Mouse (Mus musculus) heart, embryonic 10.5 days (tissue): Measurements from ENCODE around the gene Mgat4d. TPM values are rescaled to one million over a fixed set of nuclear protein-coding genes. Genes with fewer than 3 reads are reported as not detected.
"Not testable (repeated sequence)": the region's sequence is repeated elsewhere in the genome, so short reads cannot be mapped to it uniquely, and the experiment has no call there.

Experiments used
- DNase-seq: peaks from one replicate; pipeline ENCODE4 v3.0.0-alpha.2; 2017; ENCODE audit warnings: low spot score
- H3K27ac ChIP-seq: fragments of 300-500 bp; sonication (generic); 2 replicates; pipeline ENCODE4 v1.5.1; 2016; ENCODE audit warnings: mild to moderate bottlenecking
- H3K27me3 ChIP-seq: fragments of 300-500 bp; sonication (generic); 2 replicates; pipeline ENCODE4 v1.6.1; 2016; ENCODE audit warnings: mild to moderate bottlenecking; ENCODE audit not compliant: poor library complexity, insufficient read depth, severe bottlenecking
- H3K36me3 ChIP-seq: fragments of 300-500 bp; sonication (generic); 2 replicates; pipeline ENCODE4 v1.6.1; 2016; ENCODE audit warnings: mild to moderate bottlenecking, moderate library complexity
- H3K4me1 ChIP-seq: fragments of 300-500 bp; sonication (generic); 2 replicates; pipeline ENCODE4 v1.6.1; 2016; ENCODE audit warnings: mild to moderate bottlenecking
- H3K4me3 ChIP-seq: fragments of 300-500 bp; sonication (generic); 2 replicates; pipeline ENCODE4 v1.5.1; 2016; ENCODE audit warnings: mild to moderate bottlenecking, moderate library complexity
- H3K9me3 ChIP-seq: fragments of 300-500 bp; sonication (generic); 2 replicates; pipeline ENCODE4 v1.6.1; 2016; ENCODE audit warnings: mild to moderate bottlenecking, moderate library complexity
- WGBS: fragments of 180-500 bp; shearing (Covaris S2); methylation state at CpG from one replicate; pipeline ENCODE4 v1.1.7; 2016; 5-methylcytosine and 5-hydroxymethylcytosine counted together
- polyA plus RNA-seq: library from polyadenylated mRNA; unstranded; fragments of >200 nt; fragmentation: Nextera tagmentation; extraction: Ambion mirVana; gene quantifications from 2 replicates; pipeline ENCODE4 v1.2.1, GENCODE M21; 2016

The Mgat4d gene
- not detected in 2 replicates for polyA plus RNA-seq

GRCm38 (mm10) chr8:83348263-83348662, at the start of gene Mgat4d:
TSS of gene Mgat4d (plus strand) at chr8:83348471.
- H3K27ac ChIP-seq: no peak within 1 kb of the TSS
- H3K4me1 ChIP-seq: no peaks in the 10 kb centered on the region
- H3K4me3 ChIP-seq: no peak within 1 kb of the TSS
- H3K27me3 ChIP-seq: peaks cover 12% of the 10 kb centered on the region
- H3K9me3 ChIP-seq: no peaks in the 10 kb centered on the region
- no peaks in the 10 kb centered on the region for H3K36me3 ChIP-seq
- no peak for DNase-seq
- 60% methylated on average over 18 of the region's 18 CpGs for WGBS

GRCm38 (mm10) chr8:83300135-83300534, 48.1 kb upstream of the Mgat4d start:
- H3K9me3 ChIP-seq: no peaks in the 10 kb centered on the region
- no peaks in the 10 kb centered on the region for H3K27me3 ChIP-seq
- H3K4me3 ChIP-seq: no peak overlapping the region
- 25% methylated on average over 1 of the region's 1 CpGs for WGBS
- DNase-seq: no peak
- no peaks in the 10 kb centered on the region for H3K36me3 ChIP-seq
- no peaks in the 10 kb centered on the region for H3K4me1 ChIP-seq
- H3K27ac ChIP-seq: no peak overlapping the region

DNA sequence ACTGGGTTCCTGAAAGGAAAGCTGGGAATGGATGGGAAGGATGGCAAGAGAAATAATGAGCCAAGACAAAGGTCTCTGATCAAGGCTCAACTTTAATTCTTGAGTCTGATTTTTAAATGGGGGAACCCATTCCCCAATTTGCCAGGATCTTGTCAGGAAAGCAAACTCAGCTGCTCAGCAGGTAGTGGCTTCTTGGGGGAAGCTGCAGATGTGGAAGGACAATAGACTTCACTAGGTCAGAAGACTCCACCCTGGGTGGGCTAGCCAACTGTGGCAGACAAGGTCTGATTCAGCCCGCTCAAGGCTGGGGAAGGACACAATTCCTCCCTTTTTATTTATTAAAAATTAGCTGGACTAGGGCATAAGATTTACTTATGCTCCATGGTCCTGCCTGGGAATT, 43.3 kb upstream of the Mgat4d start:
- no peaks in the 10 kb centered on the region for H3K36me3 ChIP-seq
- H3K9me3 ChIP-seq: no peaks in the 10 kb centered on the region
- H3K4me1 ChIP-seq: no peaks in the 10 kb centered on the region
- DNase-seq: no peak
- no peak overlapping the region for H3K27ac ChIP-seq
- no peaks in the 10 kb centered on the region for H3K27me3 ChIP-seq
- no peak overlapping the region for H3K4me3 ChIP-seq
- 87% methylated on average over 1 of the region's 1 CpGs for WGBS

GRCm38 (mm10) chr8:83309836-83310235, 38.4 kb upstream of the Mgat4d start:
- H3K27ac ChIP-seq: no peak overlapping the region
- WGBS: 88% methylated on average over 6 of the region's 6 CpGs

DNA sequence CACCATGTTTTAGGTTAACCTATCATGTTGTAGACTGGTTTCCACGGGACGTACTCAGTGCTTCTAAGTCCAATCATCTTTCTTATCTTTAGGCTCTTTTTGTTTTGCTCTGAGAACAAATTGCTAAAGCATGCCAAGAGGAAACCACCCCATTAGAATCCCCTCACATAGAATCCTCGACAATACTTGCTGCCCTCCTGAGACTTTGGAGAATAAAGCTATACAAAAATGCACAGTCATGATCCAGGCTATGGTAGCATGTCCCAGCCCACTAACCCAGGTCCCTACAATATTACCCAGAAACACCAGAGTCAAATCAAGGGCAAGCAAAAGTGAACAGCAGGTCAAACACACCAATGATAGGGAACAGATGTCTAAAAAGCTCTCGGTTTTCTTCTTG, 33.2 kb upstream of the Mgat4d start:
- 84% methylated on average over 4 of the region's 4 CpGs for WGBS
- H3K4me3 ChIP-seq, H3K9me3 ChIP-seq, H3K4me1 ChIP-seq, H3K27ac ChIP-seq, DNase-seq, H3K27me3 ChIP-seq: not testable (repeated sequence)
- peaks cover 36% of the 10 kb centered on the region for H3K36me3 ChIP-seq

More at GRCm38 (mm10) chr8:83309836-83310235, 38.4 kb upstream of the Mgat4d start:
- no peak overlapping the region for H3K4me3 ChIP-seq
- H3K4me1 ChIP-seq: no peaks in the 10 kb centered on the region
- DNase-seq: no peak
- H3K36me3 ChIP-seq: peaks cover 5% of the 10 kb centered on the region; the same call in 1 of the 2 replicates
- no peaks in the 10 kb centered on the region for H3K27me3 ChIP-seq
- no peaks in the 10 kb centered on the region for H3K9me3 ChIP-seq

DNA sequence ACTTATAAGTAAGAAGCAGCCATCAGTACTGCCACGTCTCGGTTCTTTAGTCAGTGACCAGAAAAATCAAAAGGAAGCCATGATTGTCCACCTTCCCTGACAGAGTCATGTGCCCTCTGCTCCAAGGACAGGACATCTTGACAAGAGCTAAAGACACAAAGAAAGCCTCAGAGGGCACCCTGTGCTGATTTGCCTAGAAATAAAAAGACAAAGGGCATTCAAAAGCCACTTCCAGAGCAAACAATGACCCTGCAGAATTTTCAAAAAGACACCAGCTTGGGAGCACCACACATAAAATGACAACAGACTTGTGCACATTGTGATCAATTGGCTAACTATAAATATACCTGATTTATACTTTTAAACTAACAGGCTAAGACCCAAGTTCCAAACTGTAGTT, 32.6 kb upstream of the Mgat4d start:
- peaks cover 40% of the 10 kb centered on the region for H3K36me3 ChIP-seq
- no peak for DNase-seq
- 89% methylated on average over 2 of the region's 2 CpGs for WGBS

GRCm38 (mm10) chr8:83320543-83320942, 27.7 kb upstream of the Mgat4d start:
- peaks cover 47% of the 10 kb centered on the region for H3K36me3 ChIP-seq
- WGBS: 72% methylated on average over 3 of the region's 3 CpGs

More for the DNA sequence above, 32.6 kb upstream of the Mgat4d start:
- H3K4me3 ChIP-seq: no peak overlapping the region
- no peaks in the 10 kb centered on the region for H3K27me3 ChIP-seq
- H3K4me1 ChIP-seq: no peaks in the 10 kb centered on the region
- no peaks in the 10 kb centered on the region for H3K9me3 ChIP-seq
- H3K27ac ChIP-seq: no peak overlapping the region

GRCm38 (mm10) chr8:83322374-83322773, 25.9 kb upstream of the Mgat4d start:
- 84% methylated on average over 6 of the region's 6 CpGs for WGBS
- H3K4me3 ChIP-seq: no peak overlapping the region
- peaks cover 37% of the 10 kb centered on the region for H3K36me3 ChIP-seq
- H3K27ac ChIP-seq: no peak overlapping the region; the same call in 1 of the 2 replicates
- H3K4me1 ChIP-seq: peaks cover 6% of the 10 kb centered on the region; the same call in 1 of the 2 replicates
- no peaks in the 10 kb centered on the region for H3K9me3 ChIP-seq
- no peak for DNase-seq
- no peaks in the 10 kb centered on the region for H3K27me3 ChIP-seq

More at GRCm38 (mm10) chr8:83320543-83320942, 27.7 kb upstream of the Mgat4d start:
- no peak for DNase-seq
- H3K27me3 ChIP-seq: no peaks in the 10 kb centered on the region
- peaks cover 6% of the 10 kb centered on the region; the same call in 1 of the 2 replicates for H3K4me1 ChIP-seq
- H3K4me3 ChIP-seq: no peak overlapping the region
- H3K9me3 ChIP-seq: no peaks in the 10 kb centered on the region
- no peak overlapping the region for H3K27ac ChIP-seq

DNA sequence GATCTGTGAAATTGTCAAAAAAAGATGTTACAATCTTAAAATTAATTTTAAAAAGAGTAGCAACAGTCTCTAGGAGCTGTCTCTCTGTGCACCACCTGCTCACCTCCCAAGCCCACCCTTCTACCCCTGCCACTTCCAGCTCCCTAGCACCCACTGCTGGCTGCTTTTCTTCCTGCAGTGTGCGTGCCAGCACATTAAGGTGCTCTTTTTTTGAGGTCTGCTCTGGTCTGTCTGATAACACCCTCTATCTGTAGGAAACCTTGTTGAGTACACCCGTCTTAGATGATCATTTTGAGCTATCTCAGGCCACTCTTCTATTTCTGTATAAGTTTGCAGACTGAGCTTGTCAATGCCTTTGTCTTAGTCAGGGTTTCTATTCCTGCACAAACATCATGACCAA, 25.2 kb upstream of the Mgat4d start:
- Histone ChIP-seq H3K27ac (no peak overlapping the region), H3K36me3 (peaks cover 38% of the 10 kb centered on the region), H3K27me3 (no peaks in the 10 kb centered on the region), H3K9me3 (no peaks in the 10 kb centered on the region), H3K4me3 (no peak overlapping the region), H3K4me1 (peaks cover 6% of the 10 kb centered on the region; the same call in 1 of the 2 replicates)
- no peak for DNase-seq
- 68% methylated on average over 2 of the region's 2 CpGs for WGBS

- DNase-seq: no peak
- Histone ChIP-seq H3K36me3 (peaks cover 17% of the 10 kb centered on the region), H3K4me3 (no peak overlapping the region), H3K27me3 (no peaks in the 10 kb centered on the region), H3K4me1 (no peaks in the 10 kb centered on the region), H3K27ac (no peak overlapping the region), H3K9me3 (no peaks in the 10 kb centered on the region)
- WGBS: 91% methylated on average over 5 of the region's 5 CpGs
Measured at GRCm38 (mm10) chr8:83327889-83328288, 20.4 kb upstream of the Mgat4d start.

DNA sequence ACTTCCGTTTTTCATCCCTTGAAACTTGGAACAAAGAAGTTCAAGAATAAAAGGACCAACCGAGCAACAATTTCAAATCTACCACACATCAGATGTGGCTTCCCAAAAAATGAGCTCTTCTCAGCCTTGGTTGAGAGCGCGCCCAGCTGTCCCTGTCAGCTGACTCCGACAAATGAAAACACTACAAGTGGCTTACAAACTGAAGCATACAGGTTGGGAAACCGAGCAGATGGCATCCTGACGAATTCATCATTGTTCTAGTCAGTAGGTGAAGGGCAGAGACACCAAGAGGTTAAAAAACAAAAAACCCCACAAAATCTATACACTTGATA, 16.7 kb upstream of the Mgat4d start:
- WGBS: 9% methylated on average over 7 of the region's 7 CpGs
- Histone ChIP-seq H3K36me3 (peaks cover 17% of the 10 kb centered on the region), H3K4me1 (no peaks in the 10 kb centered on the region), H3K4me3 (peak overlapping the region; percentile 97), H3K27ac (peak overlapping the region; percentile 92; the same call in 1 of the 2 replicates), H3K9me3 (no peaks in the 10 kb centered on the region), H3K27me3 (peaks cover 14% of the 10 kb centered on the region; the same call in 1 of the 2 replicates)
- no peak for DNase-seq

- peaks cover 15% of the 10 kb centered on the region for H3K36me3 ChIP-seq
- no peaks in the 10 kb centered on the region for H3K9me3 ChIP-seq
- under 1% methylated on average over 79 of the region's 85 CpGs for WGBS
- H3K4me1 ChIP-seq: no peaks in the 10 kb centered on the region
- peak; percentile 97 for DNase-seq
- peak within 1 kb of the TSS; percentile 92 for H3K27ac ChIP-seq
- peak within 1 kb of the TSS; percentile 97 for H3K4me3 ChIP-seq
- peaks cover 14% of the 10 kb centered on the region; the same call in 1 of the 2 replicates for H3K27me3 ChIP-seq
Measured at GRCm38 (mm10) chr8:83331899-83332697, 16.2 kb upstream of the Mgat4d start, which contains the start of gene Elmod2. TSS of gene Elmod2 (minus strand) at chr8:83332486.

DNA sequence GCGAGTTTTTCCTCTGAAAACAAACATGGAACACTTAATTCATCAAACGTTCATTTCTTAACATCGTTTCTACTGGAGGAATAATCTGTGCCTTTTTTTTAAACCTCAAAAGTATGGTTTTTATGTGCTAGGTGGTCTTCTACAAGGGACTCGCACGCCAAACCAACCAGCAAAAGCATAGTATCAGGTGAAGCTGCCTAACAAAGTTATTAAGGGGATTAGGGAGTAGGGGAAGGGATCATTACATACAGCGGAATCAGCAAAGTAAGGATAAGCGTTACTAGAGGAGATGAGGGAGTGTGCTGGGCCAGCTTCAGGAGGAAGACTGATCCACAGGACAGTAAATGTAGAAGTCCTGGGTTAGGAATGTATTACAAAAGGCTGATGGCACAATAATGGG, 15.4 kb upstream of the Mgat4d start:
- Histone ChIP-seq H3K36me3 (peaks cover 9% of the 10 kb centered on the region), H3K4me1 (no peaks in the 10 kb centered on the region), H3K27me3 (peaks cover 14% of the 10 kb centered on the region; the same call in 1 of the 2 replicates), H3K9me3 (no peaks in the 10 kb centered on the region), H3K27ac (no peak overlapping the region), H3K4me3 (peak overlapping the region; percentile 97)
- DNase-seq: no peak
- 6% methylated on average over 7 of the region's 7 CpGs for WGBS
